8 mouse cellular contexts compared by ENCODE assay signal in the genomic region with DNA sequence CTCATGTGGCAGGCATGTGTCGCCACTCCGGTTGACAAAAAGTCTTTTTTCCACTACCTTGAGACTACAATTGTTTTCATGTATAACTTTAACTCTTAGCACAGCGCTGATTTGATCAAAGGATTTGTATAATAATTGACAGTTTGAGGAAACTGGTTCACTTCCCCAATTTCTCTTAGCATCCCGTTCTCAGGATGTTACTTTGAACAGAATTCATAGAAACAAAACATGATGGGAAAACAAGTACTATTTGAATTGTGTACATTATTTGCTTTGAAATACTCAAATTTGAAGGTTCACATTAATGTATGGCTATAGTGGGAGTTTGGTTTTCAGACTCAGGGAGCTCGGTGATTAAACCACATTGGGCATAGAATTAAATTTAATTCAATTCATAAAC. TPM values are rescaled to one million over a fixed set of nuclear protein-coding genes. Genes with fewer than 3 reads are reported as not detected.
DNase-seq lines count a peak whose midpoint lies in the region; ATAC-seq and TF ChIP-seq lines count a peak whose summit lies in the region.

No protein-coding gene starts in this region.

- H3K4me3 ChIP-seq in hindbrain, embryonic 10.5 days, result peak overlapping the region; percentile 62
- no peak overlapping the region for H3K4me3 ChIP-seq in hindbrain, embryonic 11.5 days (ENCODE audit: low read depth, low read length)
- peak overlapping the region; percentile 70 for H3K4me3 ChIP-seq in bone marrow macrophage, adult 2 months (ENCODE audit: insufficient read depth, low read length)
- no peak overlapping the region; the same call in 1 of the 2 replicates for H3K4me3 ChIP-seq in hindbrain, embryonic 14.5 days (replicated peaks; ENCODE audit: low read length)
- peak overlapping the region; percentile 62 for H3K4me3 ChIP-seq in midbrain, embryonic 13.5 days (replicated peaks)

- no peak for TF ChIP-seq POLR2A in bone marrow macrophage, adult 2 months (IDR thresholded peaks at IDR 0.05; ENCODE audit: borderline replicate concordance, low read depth, low read length)

- no peak for DNase-seq in hindbrain, embryonic 10.5 days (ENCODE audit: low spot score)
- no peak for DNase-seq in hindbrain, embryonic 11.5 days (ENCODE audit: low spot score)
- DNase-seq in hindbrain, embryonic 14.5 days (ENCODE audit: low spot score), result no peak
- DNase-seq in right cerebral cortex, postnatal 10 days (ENCODE audit: low spot score in 2 of 2), result no peak
- DNase-seq in ovary, postnatal 36 days (ENCODE audit: low spot score), result no peak
- DNase-seq in T-cell, adult 2 months (ENCODE audit: low spot score), result no peak

- H3K27ac ChIP-seq in hindbrain, embryonic 10.5 days, result no peak overlapping the region
- no peak overlapping the region for H3K27ac ChIP-seq in hindbrain, embryonic 11.5 days (ENCODE audit: low read depth, low read length)
- H3K27ac ChIP-seq in bone marrow macrophage, adult 2 months (ENCODE audit: insufficient read depth, low read depth, low read length), result no peak overlapping the region
- H3K27ac ChIP-seq in hindbrain, embryonic 14.5 days, result no peak overlapping the region
- no peak overlapping the region for H3K27ac ChIP-seq in midbrain, embryonic 13.5 days

- H3K27me3 ChIP-seq in hindbrain, embryonic 10.5 days (ENCODE audit: insufficient read depth, poor library complexity, severe bottlenecking), result no peaks in the 10 kb centered on the region
- no peaks in the 10 kb centered on the region for H3K27me3 ChIP-seq in hindbrain, embryonic 11.5 days (ENCODE audit: control insufficient read depth, insufficient read depth, low read length)
- no peaks in the 10 kb centered on the region for H3K27me3 ChIP-seq in hindbrain, embryonic 14.5 days (ENCODE audit: control insufficient read depth, insufficient read depth, low read length)
- no peaks in the 10 kb centered on the region for H3K27me3 ChIP-seq in midbrain, embryonic 13.5 days

- H3K4me2 ChIP-seq in hindbrain, embryonic 11.5 days (replicated peaks; ENCODE audit: low read depth, low read length), result no peak overlapping the region
- H3K4me2 ChIP-seq in hindbrain, embryonic 14.5 days (replicated peaks), result peak overlapping the region; percentile 51
- H3K4me2 ChIP-seq in midbrain, embryonic 13.5 days (replicated peaks), result peak overlapping the region; percentile 50

- H3K9ac ChIP-seq in hindbrain, embryonic 11.5 days (ENCODE audit: low read depth, low read length), result no peak overlapping the region
- no peak overlapping the region for H3K9ac ChIP-seq in hindbrain, embryonic 14.5 days
- H3K9ac ChIP-seq in midbrain, embryonic 13.5 days (replicated peaks), result no peak overlapping the region

- no peak for ATAC-seq in hindbrain, embryonic 11.5 days (ENCODE audit: low FRiP score)
- no peak for ATAC-seq in hindbrain, embryonic 14.5 days (ENCODE audit: low FRiP score)
- ATAC-seq in midbrain, embryonic 13.5 days, result no peak

- no peaks in the 10 kb centered on the region for H3K4me1 ChIP-seq in hindbrain, embryonic 10.5 days (replicated peaks)
- no peaks in the 10 kb centered on the region for H3K4me1 ChIP-seq in hindbrain, embryonic 11.5 days (replicated peaks; ENCODE audit: control insufficient read depth, insufficient read depth, low read length)
- no peaks in the 10 kb centered on the region for H3K4me1 ChIP-seq in bone marrow macrophage, adult 2 months (ENCODE audit: control insufficient read depth, insufficient read depth, low read length)
- H3K4me1 ChIP-seq in hindbrain, embryonic 14.5 days (replicated peaks; ENCODE audit: control insufficient read depth, insufficient read depth, low read length), result no peaks in the 10 kb centered on the region
- no peaks in the 10 kb centered on the region for H3K4me1 ChIP-seq in midbrain, embryonic 13.5 days (replicated peaks)

- H3K9me3 ChIP-seq in hindbrain, embryonic 10.5 days, result no peaks in the 10 kb centered on the region
- no peaks in the 10 kb centered on the region for H3K9me3 ChIP-seq in hindbrain, embryonic 11.5 days (ENCODE audit: control insufficient read depth, low read length)
- H3K9me3 ChIP-seq in hindbrain, embryonic 14.5 days (ENCODE audit: control insufficient read depth, low read length), result no peaks in the 10 kb centered on the region
- no peaks in the 10 kb centered on the region for H3K9me3 ChIP-seq in midbrain, embryonic 13.5 days

- H3K36me3 ChIP-seq in hindbrain, embryonic 10.5 days, result no peaks in the 10 kb centered on the region
- H3K36me3 ChIP-seq in hindbrain, embryonic 11.5 days (ENCODE audit: control insufficient read depth, insufficient read depth, low read length), result no peaks in the 10 kb centered on the region
- no peaks in the 10 kb centered on the region for H3K36me3 ChIP-seq in hindbrain, embryonic 14.5 days (replicated peaks; ENCODE audit: control insufficient read depth, insufficient read depth)
- H3K36me3 ChIP-seq in midbrain, embryonic 13.5 days, result no peaks in the 10 kb centered on the region

- WGBS in hindbrain, embryonic 10.5 days, result 72% methylated on average over 5 of the region's 5 CpGs
- WGBS in hindbrain, embryonic 11.5 days, result 75% methylated on average over 5 of the region's 5 CpGs
- 78% methylated on average over 5 of the region's 5 CpGs for WGBS in hindbrain, embryonic 14.5 days
- WGBS in midbrain, embryonic 13.5 days, result 72% methylated on average over 5 of the region's 5 CpGs

- TF ChIP-seq CTCF in bone marrow macrophage, adult 2 months (IDR thresholded peaks at IDR 0.05; ENCODE audit: low read depth, low read length), result no peak

RNA-seq across cellular contexts. Expression of gene Brwd3, which starts 1.1 kb away (rescaled TPM):
- 2.9 TPM in 2 replicates for polyA plus RNA-seq in hindbrain, embryonic 10.5 days (2016; fragmentation: Nextera tagmentation; extraction: Ambion mirVana)
- polyA plus RNA-seq in hindbrain, embryonic 11.5 days (2014; fragmentation: Nextera tagmentation; extraction: Ambion mirVana), result 5.0 and 7.1 TPM in 2 replicates
- 6.5 TPM in 2 replicates for polyA plus RNA-seq in bone marrow macrophage, adult 2 months (2012; ENCODE audit: insufficient read depth, insufficient read length, missing spikeins)
- polyA plus RNA-seq in hindbrain, embryonic 14.5 days (2014; fragmentation: Nextera tagmentation; extraction: Ambion mirVana), result 3.7 TPM in 2 replicates
- polyA plus RNA-seq in midbrain, embryonic 13.5 days (2015; fragmentation: Nextera tagmentation; extraction: Ambion mirVana), result 4.9 and 5.5 TPM in 2 replicates

Comparison
In these comparisons a context has a peak if more than half of its experiments do, and no peak if none do; other contexts are left out.
1. H3K4me3 ChIP-seq: peak in hindbrain, embryonic 10.5 days (single experiment), bone marrow macrophage, adult 2 months (single experiment) and midbrain, embryonic 13.5 days (single experiment); none in hindbrain, embryonic 11.5 days (single experiment) and hindbrain, embryonic 14.5 days (single experiment).